Mouse (Mus musculus): ENCODE data around the gene Dnajb2. TPM values are rescaled to one million over a fixed set of nuclear protein-coding genes. Genes with fewer than 3 reads are reported as not detected.

Gene Dnajb2
- polyA plus RNA-seq, 1 experiment from 2014 or later = 31.0 TPM

GRCm38 (mm10) chr1:75216797-75217585 is 19.2 kb upstream of the Dnajb2 start:
- no peak for TF ChIP-seq CTCF (IDR thresholded peaks at IDR 0.05; ENCODE audit: low read depth)
- TF ChIP-seq EP300 (IDR thresholded peaks at IDR 0.05; ENCODE audit: low read depth) = peak; percentile 81
- Histone ChIP-seq H3K9me3 (ENCODE audit: low read length) (no peaks in the 10 kb centered on the region), H3K4me2 (ENCODE audit: low read depth, low read length) (peak overlapping the region; percentile 100), H3K9ac (replicated peaks) (peak overlapping the region; percentile 84), H3K4me1 (ENCODE audit: insufficient read depth) (peaks cover 69% of the 10 kb centered on the region), H3K4me3 (ENCODE audit: low read depth, low read length) (peak overlapping the region; percentile 95), H3K27ac (ENCODE audit: low read depth) (peak overlapping the region; percentile 95), H3K36me3 (replicated peaks; ENCODE audit: insufficient read depth, low read length) (peaks cover 47% of the 10 kb centered on the region), H3K27me3 (ENCODE audit: insufficient read depth, low read length) (peaks cover 9% of the 10 kb centered on the region; the same call in 1 of the 2 replicates)
- 49% methylated on average over 13 of the region's 13 CpGs for WGBS (ENCODE audit: insufficient replicate concordance)
- peak; percentile 12 for ATAC-seq
- DNase-seq = peak; percentile 49

- peaks cover 9% of the 10 kb centered on the region; the same call in 1 of the 2 replicates for H3K27me3 ChIP-seq (ENCODE audit: insufficient read depth, low read length)
- H3K4me3 ChIP-seq (ENCODE audit: low read depth, low read length) = peak overlapping the region; percentile 95
- H3K9me3 ChIP-seq (ENCODE audit: low read length) = no peaks in the 10 kb centered on the region
- ATAC-seq (no peak), DNase-seq (no peak)
- peak overlapping the region; percentile 100 for H3K4me2 ChIP-seq (ENCODE audit: low read depth, low read length)
- H3K27ac ChIP-seq (ENCODE audit: low read depth) = peak overlapping the region; percentile 95
- peaks cover 64% of the 10 kb centered on the region for H3K4me1 ChIP-seq (ENCODE audit: insufficient read depth)
- TF ChIP-seq CTCF (IDR thresholded peaks at IDR 0.05; ENCODE audit: low read depth) = no peak
- TF ChIP-seq EP300 (IDR thresholded peaks at IDR 0.05; ENCODE audit: low read depth) = no peak
- H3K9ac ChIP-seq (replicated peaks) = peak overlapping the region; percentile 84
- WGBS (ENCODE audit: insufficient replicate concordance) = under 1% methylated on average over 6 of the region's 6 CpGs
- peaks cover 41% of the 10 kb centered on the region for H3K36me3 ChIP-seq (replicated peaks; ENCODE audit: insufficient read depth, low read length)
These were observed 18.3 kb upstream of the Dnajb2 start for GRCm38 (mm10) chr1:75217893-75218226.

GRCm38 (mm10) chr1:75218227-75219001 is 17.8 kb upstream of the Dnajb2 start:
- peak; percentile 27 for ATAC-seq
- TF ChIP-seq CTCF (IDR thresholded peaks at IDR 0.05; ENCODE audit: low read depth) (no peak), EP300 (IDR thresholded peaks at IDR 0.05; ENCODE audit: low read depth) (no peak)
- H3K4me2 ChIP-seq (ENCODE audit: low read depth, low read length) = peak overlapping the region; percentile 100
- peaks cover 35% of the 10 kb centered on the region for H3K36me3 ChIP-seq (replicated peaks; ENCODE audit: insufficient read depth, low read length)
- peak overlapping the region; percentile 95 for H3K27ac ChIP-seq (ENCODE audit: low read depth)
- H3K4me1 ChIP-seq (ENCODE audit: insufficient read depth) = peaks cover 58% of the 10 kb centered on the region
- H3K9ac ChIP-seq (replicated peaks) = peak overlapping the region; percentile 84
- under 1% methylated on average over 38 of the region's 38 CpGs for WGBS (ENCODE audit: insufficient replicate concordance)
- H3K9me3 ChIP-seq (ENCODE audit: low read length) = no peaks in the 10 kb centered on the region
- peaks cover 9% of the 10 kb centered on the region; the same call in 1 of the 2 replicates for H3K27me3 ChIP-seq (ENCODE audit: insufficient read depth, low read length)
- peak overlapping the region; percentile 95 for H3K4me3 ChIP-seq (ENCODE audit: low read depth, low read length)
- peak; percentile 76 for DNase-seq

- DNase-seq = peak; percentile 96
- peak; percentile 60 for TF ChIP-seq CTCF (IDR thresholded peaks at IDR 0.05; ENCODE audit: low read depth)
- peak; percentile 46; the same call in 1 of the 2 replicates for TF ChIP-seq EP300 (IDR thresholded peaks at IDR 0.05; ENCODE audit: low read depth)
- peaks cover 29% of the 10 kb centered on the region for H3K36me3 ChIP-seq (replicated peaks; ENCODE audit: insufficient read depth, low read length)
- peak; percentile 87 for ATAC-seq
- H3K4me1 ChIP-seq (ENCODE audit: insufficient read depth) = peaks cover 51% of the 10 kb centered on the region
- peak overlapping the region; percentile 100 for H3K4me2 ChIP-seq (ENCODE audit: low read depth, low read length)
- peak overlapping the region; percentile 95 for H3K27ac ChIP-seq (ENCODE audit: low read depth)
- peak overlapping the region; percentile 84 for H3K9ac ChIP-seq (replicated peaks)
- peak overlapping the region; percentile 95 for H3K4me3 ChIP-seq (ENCODE audit: low read depth, low read length)
- peaks cover 9% of the 10 kb centered on the region; the same call in 1 of the 2 replicates for H3K27me3 ChIP-seq (ENCODE audit: insufficient read depth, low read length)
- H3K9me3 ChIP-seq (ENCODE audit: low read length) = no peaks in the 10 kb centered on the region
- under 1% methylated on average over 22 of the region's 24 CpGs for WGBS (ENCODE audit: insufficient replicate concordance)
These were observed 17.1 kb upstream of the Dnajb2 start for GRCm38 (mm10) chr1:75219078-75219477.

GRCm38 (mm10) chr1:75219531-75219930 is 16.7 kb upstream of the Dnajb2 start, which contains the start of gene Tuba4a:
Gene Tuba4a (minus strand): TSS chr1:75219865.
- 3% methylated on average over 29 of the region's 34 CpGs for WGBS (ENCODE audit: insufficient replicate concordance)
- peak; percentile 28 for TF ChIP-seq CTCF (IDR thresholded peaks at IDR 0.05; ENCODE audit: low read depth)
- no peak for TF ChIP-seq EP300 (IDR thresholded peaks at IDR 0.05; ENCODE audit: low read depth)
- peak; percentile 20 for ATAC-seq
- Histone ChIP-seq H3K4me3 (ENCODE audit: low read depth, low read length) (peak within 1 kb of the TSS; percentile 95), H3K27ac (ENCODE audit: low read depth) (peak within 1 kb of the TSS; percentile 95), H3K36me3 (replicated peaks; ENCODE audit: insufficient read depth, low read length) (peaks cover 24% of the 10 kb centered on the region), H3K27me3 (ENCODE audit: insufficient read depth, low read length) (peaks cover 9% of the 10 kb centered on the region; the same call in 1 of the 2 replicates), H3K9me3 (ENCODE audit: low read length) (no peaks in the 10 kb centered on the region), H3K4me2 (ENCODE audit: low read depth, low read length) (peak within 1 kb of the TSS; percentile 100), H3K9ac (replicated peaks) (peak within 1 kb of the TSS; percentile 84), H3K4me1 (ENCODE audit: insufficient read depth) (peaks cover 47% of the 10 kb centered on the region)
- no peak for DNase-seq

GRCm38 (mm10) chr1:75221538-75221937 is 14.7 kb upstream of the Dnajb2 start:
- Histone ChIP-seq H3K9me3 (ENCODE audit: low read length) (no peaks in the 10 kb centered on the region), H3K27me3 (ENCODE audit: insufficient read depth, low read length) (peaks cover 9% of the 10 kb centered on the region; the same call in 1 of the 2 replicates), H3K36me3 (replicated peaks; ENCODE audit: insufficient read depth, low read length) (peaks cover 4% of the 10 kb centered on the region), H3K9ac (replicated peaks) (no peak overlapping the region), H3K4me3 (ENCODE audit: low read depth, low read length) (no peak overlapping the region), H3K4me2 (ENCODE audit: low read depth, low read length) (no peak overlapping the region), H3K27ac (ENCODE audit: low read depth) (no peak overlapping the region), H3K4me1 (ENCODE audit: insufficient read depth) (peaks cover 34% of the 10 kb centered on the region)
- TF ChIP-seq CTCF (IDR thresholded peaks at IDR 0.05; ENCODE audit: low read depth) (no peak), EP300 (IDR thresholded peaks at IDR 0.05; ENCODE audit: low read depth) (no peak)
- ATAC-seq (no peak), DNase-seq (no peak)
- 62% methylated on average over 3 of the region's 3 CpGs for WGBS (ENCODE audit: insufficient replicate concordance)

Data from liver, postnatal 0 days (tissue).